Mouse (Mus musculus) heart, embryonic 11.5 days (tissue): ENCODE measurements around the gene Ddx1. TPM values are rescaled to one million over a fixed set of nuclear protein-coding genes. Genes with fewer than 3 reads are reported as not detected.

Experiments
- ATAC-seq: fragments of 200-750 bp; cut with Nextera tagmentation; replicated peaks from 2 replicates; pipeline ENCODE4 v1.8.0; 2017; ENCODE audit warnings: moderate library complexity; ENCODE audit not compliant: insufficient number of reproducible peaks, low FRiP score, low TSS enrichment
- H3K27ac ChIP-seq: fragments of 300-500 bp; sonication (generic); 2 replicates; pipeline ENCODE4 v1.5.1; 2014; ENCODE audit warnings: mild to moderate bottlenecking, low read depth, low read length
- H3K27me3 ChIP-seq: fragments of 300-500 bp; sonication (generic); 2 replicates; pipeline ENCODE4 v1.6.1; 2014; ENCODE audit warnings: mild to moderate bottlenecking, low read length, mixed read lengths; ENCODE audit not compliant: control insufficient read depth, insufficient read depth
- H3K36me3 ChIP-seq: fragments of 300-500 bp; sonication (generic); 2 replicates; pipeline ENCODE4 v1.6.1; 2014; ENCODE audit warnings: mild to moderate bottlenecking, low read length, moderate library complexity, mixed read lengths; ENCODE audit not compliant: control insufficient read depth, insufficient read depth
- H3K4me1 ChIP-seq: fragments of 300-500 bp; sonication (generic); 2 replicates; pipeline ENCODE4 v1.6.1; 2014; ENCODE audit warnings: low read length; ENCODE audit not compliant: control insufficient read depth, insufficient read depth
- H3K4me2 ChIP-seq: fragments of 300-500 bp; sonication (generic); 2 replicates; pipeline ENCODE4 v1.6.1; 2014; ENCODE audit warnings: mild to moderate bottlenecking, moderate library complexity
- H3K4me3 ChIP-seq: fragments of 300-500 bp; sonication (generic); 2 replicates; pipeline ENCODE4 v1.5.1; 2014; ENCODE audit warnings: low read depth, low read length
- H3K9ac ChIP-seq: fragments of 300-500 bp; sonication (generic); 2 replicates; pipeline ENCODE4 v1.6.1; 2014; ENCODE audit warnings: mild to moderate bottlenecking, low read depth, low read length, moderate library complexity
- H3K9me3 ChIP-seq: fragments of 300-500 bp; sonication (generic); replicated peaks from 2 replicates; pipeline ENCODE4 v1.6.1; 2016; ENCODE audit warnings: low read length; ENCODE audit not compliant: control insufficient read depth
- WGBS: fragments of 180-500 bp; shearing (Covaris S2); extraction: QIAGEN DNeasy Blood & Tissue Kit; methylation state at CpG from one replicate; pipeline ENCODE4 v1.1.7; 2014; ENCODE audit not compliant: insufficient replicate concordance; 5-methylcytosine and 5-hydroxymethylcytosine counted together
- polyA plus RNA-seq: library from polyadenylated mRNA; unstranded; fragments of >200 nt; fragmentation: Nextera tagmentation; extraction: Ambion mirVana; gene quantifications from 2 replicates; pipeline ENCODE4 v1.2.1, GENCODE M21; 2014

The Ddx1 gene
- polyA plus RNA-seq, 1 experiment from 2014 or later: 113 TPM

GRCm38 (mm10) chr12:13180332-13180714 is 68.7 kb downstream of the Ddx1 start:
- Histone ChIP-seq H3K4me2 (peak overlapping the region; percentile 19; the same call in 1 of the 2 replicates), H3K9me3 (no peaks in the 10 kb centered on the region), H3K27ac (peak overlapping the region; percentile 41; the same call in 1 of the 2 replicates), H3K4me1 (peaks cover 47% of the 10 kb centered on the region), H3K9ac (no peak overlapping the region), H3K36me3 (no peaks in the 10 kb centered on the region), H3K27me3 (no peaks in the 10 kb centered on the region), H3K4me3 (no peak overlapping the region; the same call in 1 of the 2 replicates)
- ATAC-seq: no peak

DNA sequence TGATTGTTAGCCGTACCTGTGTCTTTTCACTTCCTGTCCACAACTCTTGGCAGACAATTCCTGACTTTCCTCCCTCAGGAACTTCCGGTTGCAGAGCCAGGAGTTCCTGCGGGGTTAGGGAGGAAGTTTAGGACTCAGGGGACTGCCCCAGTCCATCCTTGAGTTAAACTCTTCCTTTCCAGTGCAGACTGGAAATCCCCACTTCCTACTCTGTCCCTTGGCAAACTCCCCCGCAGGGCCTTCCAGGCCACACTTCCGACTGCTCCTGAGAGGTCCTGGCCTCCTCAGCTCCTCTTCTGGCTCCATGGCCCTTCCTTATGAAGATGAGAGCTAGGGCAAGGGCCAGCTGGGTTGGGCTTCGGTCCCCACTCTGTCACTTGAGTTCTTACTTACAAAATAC is 71.4 kb downstream of the Ddx1 start:
- H3K27ac ChIP-seq: no peak overlapping the region
- no peaks in the 10 kb centered on the region for H3K27me3 ChIP-seq
- no peaks in the 10 kb centered on the region for H3K9me3 ChIP-seq
- H3K4me2 ChIP-seq: no peak overlapping the region
- peaks cover 46% of the 10 kb centered on the region for H3K4me1 ChIP-seq
- ATAC-seq: no peak
- no peak overlapping the region for H3K4me3 ChIP-seq
- WGBS: 52% methylated on average over 6 of the region's 6 CpGs
- no peak overlapping the region for H3K9ac ChIP-seq
- no peaks in the 10 kb centered on the region for H3K36me3 ChIP-seq

- no peak overlapping the region for H3K4me3 ChIP-seq
- no peak overlapping the region for H3K4me2 ChIP-seq
- peaks cover 40% of the 10 kb centered on the region for H3K4me1 ChIP-seq
- H3K9me3 ChIP-seq: no peaks in the 10 kb centered on the region
- no peak overlapping the region for H3K9ac ChIP-seq
- no peaks in the 10 kb centered on the region for H3K27me3 ChIP-seq
- H3K27ac ChIP-seq: no peak overlapping the region
- H3K36me3 ChIP-seq: no peaks in the 10 kb centered on the region
- 46% methylated on average over 3 of the region's 3 CpGs for WGBS
- ATAC-seq: no peak
Measured at GRCm38 (mm10) chr12:13176927-13177326, 72.1 kb downstream of the Ddx1 start.

DNA sequence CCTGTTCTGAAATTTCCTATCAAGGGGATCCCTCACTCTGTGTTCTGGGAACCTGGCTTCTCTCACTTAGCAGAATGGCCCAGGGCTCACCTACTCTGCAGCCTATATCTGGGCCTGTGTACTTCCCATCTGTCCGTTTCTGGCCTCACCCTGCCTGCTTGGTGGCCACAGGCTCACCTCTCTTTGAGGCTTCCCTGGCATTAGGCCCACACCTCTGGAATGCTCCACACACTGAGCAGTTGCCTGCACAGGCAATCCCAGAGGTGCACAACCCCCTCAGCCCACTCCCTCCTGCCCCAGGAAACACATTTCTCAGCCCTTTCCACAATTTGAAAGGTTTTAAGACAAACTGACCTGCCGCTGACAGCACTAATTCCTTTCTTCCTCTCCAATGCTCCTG is 72.9 kb downstream of the Ddx1 start:
- H3K27me3 ChIP-seq: no peaks in the 10 kb centered on the region
- H3K36me3 ChIP-seq: no peaks in the 10 kb centered on the region
- peaks cover 32% of the 10 kb centered on the region for H3K4me1 ChIP-seq
- peak overlapping the region; percentile 46 for H3K27ac ChIP-seq
- no peak overlapping the region for H3K9ac ChIP-seq
- ATAC-seq: no peak
- no peak overlapping the region for H3K4me2 ChIP-seq
- no peaks in the 10 kb centered on the region for H3K9me3 ChIP-seq
- WGBS: 22% methylated on average over 2 of the region's 2 CpGs
- H3K4me3 ChIP-seq: no peak overlapping the region

DNA sequence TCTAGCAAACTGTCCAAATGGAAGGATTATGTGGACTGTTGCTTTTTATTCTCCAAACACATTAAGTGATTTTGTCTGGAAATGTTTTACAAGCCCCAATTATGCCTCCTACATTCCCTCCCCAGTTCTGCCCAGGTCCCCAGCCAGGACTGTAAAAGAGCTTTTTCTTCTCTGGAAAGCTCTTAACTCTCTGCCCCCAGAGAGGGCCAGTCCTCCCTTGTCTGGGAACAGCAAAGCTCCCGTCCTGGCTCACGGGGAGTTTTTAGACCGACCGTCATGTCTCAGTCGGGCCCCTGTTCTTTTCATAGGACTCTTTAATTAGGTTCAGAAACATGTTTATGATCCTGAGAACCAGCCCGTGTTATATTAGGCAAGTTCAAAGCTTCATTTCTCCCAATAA is 75.0 kb downstream of the Ddx1 start:
- H3K27me3 ChIP-seq: no peaks in the 10 kb centered on the region
- no peak overlapping the region for H3K9ac ChIP-seq
- 61% methylated on average over 6 of the region's 6 CpGs for WGBS
- no peak overlapping the region for H3K27ac ChIP-seq
- no peak overlapping the region for H3K4me2 ChIP-seq
- no peak overlapping the region for H3K4me3 ChIP-seq
- ATAC-seq: no peak
- H3K4me1 ChIP-seq: peaks cover 18% of the 10 kb centered on the region; the same call in 1 of the 2 replicates
- no peaks in the 10 kb centered on the region for H3K36me3 ChIP-seq
- no peaks in the 10 kb centered on the region for H3K9me3 ChIP-seq

DNA sequence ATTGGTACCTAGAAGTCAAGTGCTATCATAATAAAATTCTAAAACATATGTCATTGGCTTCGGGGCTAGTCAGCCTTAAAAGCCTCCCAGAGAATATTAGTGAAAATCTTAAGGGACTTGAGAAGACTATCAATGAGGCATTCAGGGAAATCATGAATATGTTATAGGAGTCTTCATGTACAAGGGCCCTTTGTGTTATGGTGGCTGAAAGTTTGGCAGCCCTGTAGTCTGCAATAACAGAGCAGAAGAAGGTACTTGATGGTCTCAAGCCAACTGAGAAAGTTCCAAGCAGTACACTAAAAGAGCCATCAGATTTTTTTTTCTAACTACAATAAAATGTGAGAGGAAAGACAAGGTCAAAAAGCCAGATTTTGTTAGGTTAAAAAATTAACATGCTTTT is 80.9 kb downstream of the Ddx1 start:
- no peak overlapping the region for H3K4me2 ChIP-seq
- 74% methylated on average over 1 of the region's 1 CpGs for WGBS
- H3K36me3 ChIP-seq: no peaks in the 10 kb centered on the region
- H3K27me3 ChIP-seq: no peaks in the 10 kb centered on the region
- ATAC-seq: no peak
- H3K9me3 ChIP-seq: no peaks in the 10 kb centered on the region
- H3K4me1 ChIP-seq: no peaks in the 10 kb centered on the region
- H3K9ac ChIP-seq: no peak overlapping the region
- H3K4me3 ChIP-seq: no peak overlapping the region
- no peak overlapping the region for H3K27ac ChIP-seq

DNA sequence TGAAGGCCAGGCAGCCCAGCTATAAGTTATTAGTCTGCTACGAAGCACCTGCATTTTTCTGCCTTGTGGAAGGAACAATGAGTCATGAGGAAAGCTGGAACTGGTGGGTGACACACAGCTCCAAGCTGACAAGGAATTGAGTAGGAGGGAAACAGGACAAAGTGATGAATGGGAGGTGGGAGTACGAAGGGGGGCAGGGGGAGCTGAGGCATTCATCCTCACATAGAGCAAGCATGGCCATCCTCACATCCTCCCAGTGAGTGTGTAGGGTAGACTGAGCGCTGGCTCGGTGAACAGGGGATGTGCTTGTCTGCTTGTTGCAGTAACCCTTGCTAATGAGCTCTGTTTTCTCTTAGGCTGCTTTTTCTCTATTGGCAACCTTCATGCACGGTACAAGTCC is 81.9 kb downstream of the Ddx1 start:
- H3K27ac ChIP-seq: no peak overlapping the region
- no peak overlapping the region for H3K9ac ChIP-seq
- H3K4me2 ChIP-seq: no peak overlapping the region
- ATAC-seq: no peak
- H3K4me3 ChIP-seq: no peak overlapping the region
- no peaks in the 10 kb centered on the region for H3K36me3 ChIP-seq
- H3K4me1 ChIP-seq: no peaks in the 10 kb centered on the region
- H3K27me3 ChIP-seq: no peaks in the 10 kb centered on the region
- H3K9me3 ChIP-seq: no peaks in the 10 kb centered on the region
- WGBS: 77% methylated on average over 5 of the region's 5 CpGs

Other genes with a start within 250 kb of the Ddx1 start
- 11.4 and 11.8 TPM in 2 replicates for gene Nbas, start 19.9 kb upstream of the Ddx1 start, polyA plus RNA-seq